Mouse (Mus musculus): ENCODE measurements around the gene Ntrk3. TPM values are rescaled to one million over a fixed set of nuclear protein-coding genes. Genes with fewer than 3 reads are reported as not detected.

Ntrk3 gene
- polyA plus RNA-seq, 1 experiment from 2014 or later = 1.3 TPM

- Histone ChIP-seq H3K27ac (replicated peaks in 1 of 2; ENCODE audit: control insufficient read depth in 1 of 2, insufficient read depth in 1 of 2, low read depth in 2 of 2, low read length in 2 of 2) (no peak overlapping the region), H3K36me3 (ENCODE audit: control insufficient read depth, insufficient read depth, low read length) (no peaks in the 10 kb centered on the region), H3K9me3 (ENCODE audit: control insufficient read depth, low read length) (no peaks in the 10 kb centered on the region), H3K27me3 (ENCODE audit: control insufficient read depth, insufficient read depth, low read length) (no peaks in the 10 kb centered on the region), H3K4me3 (ENCODE audit: control insufficient read depth in 1 of 2, insufficient read depth in 1 of 2, low read depth in 1 of 2, low read length in 2 of 2) (no peak overlapping the region), H3K4me1 (ENCODE audit: control insufficient read depth in 2 of 2, insufficient read depth in 2 of 2, low read length in 2 of 2) (no peaks in the 10 kb centered on the region), H3K9ac (ENCODE audit: low read length) (no peak overlapping the region), H3K4me2 (ENCODE audit: low read length) (no peak overlapping the region)
- 39% methylated on average over 1 of the region's 1 CpGs for WGBS
- ATAC-seq (ENCODE audit: insufficient number of reproducible peaks, insufficient read depth, low FRiP score, low read depth) = no peak
Measured at GRCm38 (mm10) chr7:78165466-78165865, 572.3 kb downstream of the Ntrk3 start.

DNA sequence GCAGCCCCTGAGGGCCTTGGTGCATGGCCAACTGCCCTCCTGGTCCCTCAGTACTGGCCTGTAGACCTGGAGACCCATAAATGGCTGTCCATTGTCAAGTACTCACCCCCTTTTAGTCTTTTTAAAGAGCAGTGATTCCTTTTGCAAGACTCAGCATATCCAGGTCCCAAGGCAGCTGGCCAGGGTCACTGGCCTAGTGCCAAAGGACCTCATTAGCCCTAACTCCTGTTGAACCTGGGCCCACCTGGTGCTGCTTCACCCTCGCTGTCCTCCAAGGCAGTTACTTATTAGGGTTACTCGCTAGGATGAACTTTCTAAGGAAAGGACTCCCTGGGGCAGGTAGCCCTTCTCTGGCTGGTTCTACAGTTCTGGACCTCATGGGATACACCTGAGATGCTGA lies 579.9 kb downstream of the Ntrk3 start:
- Histone ChIP-seq H3K36me3 (ENCODE audit: control insufficient read depth, insufficient read depth, low read length) (no peaks in the 10 kb centered on the region), H3K4me1 (ENCODE audit: control insufficient read depth in 2 of 2, insufficient read depth in 2 of 2, low read length in 2 of 2) (no peaks in the 10 kb centered on the region), H3K4me2 (ENCODE audit: low read length) (no peak overlapping the region), H3K4me3 (ENCODE audit: control insufficient read depth in 1 of 2, insufficient read depth in 1 of 2, low read depth in 1 of 2, low read length in 2 of 2) (no peak overlapping the region), H3K9me3 (ENCODE audit: control insufficient read depth, low read length) (no peaks in the 10 kb centered on the region), H3K9ac (ENCODE audit: low read length) (no peak overlapping the region), H3K27me3 (ENCODE audit: control insufficient read depth, insufficient read depth, low read length) (no peaks in the 10 kb centered on the region), H3K27ac (replicated peaks in 1 of 2; ENCODE audit: control insufficient read depth in 1 of 2, insufficient read depth in 1 of 2, low read depth in 2 of 2, low read length in 2 of 2) (no peak overlapping the region)
- no peak for ATAC-seq (ENCODE audit: insufficient number of reproducible peaks, insufficient read depth, low FRiP score, low read depth)
- WGBS = 76% methylated on average over 2 of the region's 2 CpGs

GRCm38 (mm10) chr7:78145251-78145650 lies 592.6 kb downstream of the Ntrk3 start:
- Histone ChIP-seq H3K4me3 (ENCODE audit: control insufficient read depth in 1 of 2, insufficient read depth in 1 of 2, low read depth in 1 of 2, low read length in 2 of 2) (no peak overlapping the region), H3K36me3 (ENCODE audit: control insufficient read depth, insufficient read depth, low read length) (no peaks in the 10 kb centered on the region), H3K9me3 (ENCODE audit: control insufficient read depth, low read length) (no peaks in the 10 kb centered on the region), H3K27ac (replicated peaks in 1 of 2; ENCODE audit: control insufficient read depth in 1 of 2, insufficient read depth in 1 of 2, low read depth in 2 of 2, low read length in 2 of 2) (no peak overlapping the region), H3K27me3 (ENCODE audit: control insufficient read depth, insufficient read depth, low read length) (no peaks in the 10 kb centered on the region), H3K9ac (ENCODE audit: low read length) (no peak overlapping the region), H3K4me2 (ENCODE audit: low read length) (no peak overlapping the region), H3K4me1 (ENCODE audit: control insufficient read depth in 2 of 2, insufficient read depth in 2 of 2, low read length in 2 of 2) (no peaks in the 10 kb centered on the region)
- WGBS = 60% methylated on average over 4 of the region's 4 CpGs
- no peak for ATAC-seq (ENCODE audit: insufficient number of reproducible peaks, insufficient read depth, low FRiP score, low read depth)

GRCm38 (mm10) chr7:78144849-78145248 lies 593.0 kb downstream of the Ntrk3 start:
- ATAC-seq (ENCODE audit: insufficient number of reproducible peaks, insufficient read depth, low FRiP score, low read depth) = no peak
- Histone ChIP-seq H3K27ac (replicated peaks in 1 of 2; ENCODE audit: control insufficient read depth in 1 of 2, insufficient read depth in 1 of 2, low read depth in 2 of 2, low read length in 2 of 2) (no peak overlapping the region), H3K36me3 (ENCODE audit: control insufficient read depth, insufficient read depth, low read length) (no peaks in the 10 kb centered on the region), H3K4me2 (ENCODE audit: low read length) (no peak overlapping the region), H3K27me3 (ENCODE audit: control insufficient read depth, insufficient read depth, low read length) (no peaks in the 10 kb centered on the region), H3K4me3 (ENCODE audit: control insufficient read depth in 1 of 2, insufficient read depth in 1 of 2, low read depth in 1 of 2, low read length in 2 of 2) (no peak overlapping the region), H3K9ac (ENCODE audit: low read length) (no peak overlapping the region), H3K4me1 (ENCODE audit: control insufficient read depth in 2 of 2, insufficient read depth in 2 of 2, low read length in 2 of 2) (no peaks in the 10 kb centered on the region), H3K9me3 (ENCODE audit: control insufficient read depth, low read length) (no peaks in the 10 kb centered on the region)
- 85% methylated on average over 3 of the region's 3 CpGs for WGBS

GRCm38 (mm10) chr7:78129966-78130365 lies 607.8 kb downstream of the Ntrk3 start:
- no peak for ATAC-seq (ENCODE audit: insufficient number of reproducible peaks, insufficient read depth, low FRiP score, low read depth)
- Histone ChIP-seq H3K9me3 (ENCODE audit: control insufficient read depth, low read length) (no peaks in the 10 kb centered on the region), H3K4me1 (ENCODE audit: control insufficient read depth in 2 of 2, insufficient read depth in 2 of 2, low read length in 2 of 2) (no peaks in the 10 kb centered on the region), H3K4me2 (ENCODE audit: low read length) (no peak overlapping the region), H3K4me3 (ENCODE audit: control insufficient read depth in 1 of 2, insufficient read depth in 1 of 2, low read depth in 1 of 2, low read length in 2 of 2) (no peak overlapping the region), H3K27me3 (ENCODE audit: control insufficient read depth, insufficient read depth, low read length) (no peaks in the 10 kb centered on the region), H3K9ac (ENCODE audit: low read length) (no peak overlapping the region), H3K27ac (replicated peaks in 1 of 2; ENCODE audit: control insufficient read depth in 1 of 2, insufficient read depth in 1 of 2, low read depth in 2 of 2, low read length in 2 of 2) (no peak overlapping the region), H3K36me3 (ENCODE audit: control insufficient read depth, insufficient read depth, low read length) (no peaks in the 10 kb centered on the region)
- WGBS = 54% methylated on average over 1 of the region's 1 CpGs

Other genes with a start within 250 kb of the Ntrk3 start
- gene Mrps11, start 45.1 kb upstream of the Ntrk3 start, polyA plus RNA-seq (2014; fragmentation: Nextera tagmentation; extraction: Ambion mirVana) = 52.9 and 60.2 TPM in 2 replicates
- 58.8 and 59.1 TPM in 2 replicates for gene Mrpl46, start 45.5 kb upstream of the Ntrk3 start, polyA plus RNA-seq (2014; fragmentation: Nextera tagmentation; extraction: Ambion mirVana)
- gene Det1, start 109.3 kb upstream of the Ntrk3 start, polyA plus RNA-seq (2014; fragmentation: Nextera tagmentation; extraction: Ambion mirVana) = 9.2 and 11.3 TPM in 2 replicates
- gene Aen, start 157.8 kb upstream of the Ntrk3 start, polyA plus RNA-seq (2014; fragmentation: Nextera tagmentation; extraction: Ambion mirVana) = 25.3 and 27.8 TPM in 2 replicates
- gene Isg20, start 175.4 kb upstream of the Ntrk3 start, polyA plus RNA-seq (2014; fragmentation: Nextera tagmentation; extraction: Ambion mirVana) = 1.9 and 3.2 TPM in 2 replicates

Data from heart, embryonic 14.5 days (tissue).